Mouse (Mus musculus) spleen, adult 2 months (tissue): ENCODE measurements around the gene Gp1ba.

Experiments
- CTCF ChIP-seq: fragments of 200-500 bp; IDR thresholded peaks from 2 replicates; pipeline ENCODE4 v1.5.1; 2011; ENCODE audit warnings: mild to moderate bottlenecking, inconsistent platforms; ENCODE audit not compliant: insufficient read depth, insufficient read length, insufficient replicate concordance; ENCODE audit errors: extremely low read depth
- POLR2A ChIP-seq: fragments of 200-500 bp; IDR thresholded peaks from 2 replicates; pipeline ENCODE4 v1.6.1; 2011; ENCODE audit warnings: low read depth, low read length, inconsistent platforms

GRCm38 (mm10) chr11:70664741-70665140 lies 25.8 kb downstream of the Gp1ba start:
- TF ChIP-seq POLR2A (no peak), CTCF (no peak)
